Mouse (Mus musculus) thymus, postnatal 25 days (tissue): ENCODE data around the gene Slc24a3.

Experiments used
- DNase-seq: peaks from one replicate; pipeline ENCODE4 v3.0.0; 2022

Slc24a3 gene

GRCm38 (mm10) chr2:145656121-145656520 lies 488.6 kb downstream of the Slc24a3 start:
- DNase-seq = no peak

DNA sequence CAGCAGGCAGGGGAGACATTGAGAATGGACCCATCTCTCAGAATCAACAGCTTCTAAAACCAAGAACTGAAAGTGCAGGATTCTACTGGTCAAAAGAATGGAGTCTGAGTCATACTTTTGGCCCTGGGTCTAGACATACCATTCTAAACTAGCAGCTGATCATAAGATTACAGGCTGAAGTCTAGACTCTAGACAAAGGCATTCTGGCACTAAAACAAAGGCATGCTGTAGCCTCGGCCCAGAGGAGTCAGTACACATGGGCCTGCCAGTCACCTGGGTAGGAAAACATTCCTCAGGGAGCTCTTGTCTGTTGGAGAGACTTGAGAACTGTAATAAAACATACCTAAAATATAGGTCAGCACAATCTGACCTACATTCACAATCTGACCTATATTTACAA lies 489.2 kb downstream of the Slc24a3 start:
- no peak for DNase-seq

DNA sequence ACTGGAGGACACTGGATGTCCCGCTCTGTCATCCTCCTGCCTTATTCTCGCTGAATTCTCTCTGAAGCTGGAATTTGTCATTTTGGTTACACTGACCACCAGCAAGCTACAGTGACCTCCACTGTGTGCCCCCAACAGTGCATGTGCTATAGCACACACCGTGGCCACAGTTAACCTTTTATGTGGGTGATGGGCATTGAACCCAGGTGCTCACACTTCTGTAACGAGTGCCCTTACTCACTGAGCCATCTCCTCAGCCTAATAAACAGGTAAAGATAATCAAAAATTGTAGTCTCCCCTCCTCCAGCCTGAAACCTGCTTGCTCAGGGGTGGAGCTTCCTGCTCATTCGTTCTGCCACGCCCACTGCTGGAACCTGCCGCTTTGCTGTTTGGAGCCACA lies 493.7 kb downstream of the Slc24a3 start:
- no peak for DNase-seq

DNA sequence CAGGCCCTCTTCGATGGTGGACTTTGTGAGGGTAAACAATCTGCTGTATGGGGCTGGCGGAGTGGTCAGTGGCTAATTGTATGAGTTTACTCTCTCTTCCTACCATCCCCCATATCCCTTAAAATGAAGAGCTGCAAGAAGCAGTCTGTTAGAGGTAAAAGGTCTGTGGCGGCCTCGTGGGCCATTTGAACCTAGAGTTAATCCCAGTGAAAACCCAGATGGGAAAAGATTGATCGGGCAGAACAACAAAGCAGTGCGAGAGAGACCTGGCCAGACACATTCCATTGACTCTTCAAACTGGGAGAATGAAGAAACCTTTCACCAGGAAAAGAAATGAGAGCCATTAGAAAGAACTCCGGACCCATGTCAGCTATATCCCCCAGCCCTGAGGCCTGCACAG lies 496.3 kb downstream of the Slc24a3 start:
- DNase-seq = no peak

DNA sequence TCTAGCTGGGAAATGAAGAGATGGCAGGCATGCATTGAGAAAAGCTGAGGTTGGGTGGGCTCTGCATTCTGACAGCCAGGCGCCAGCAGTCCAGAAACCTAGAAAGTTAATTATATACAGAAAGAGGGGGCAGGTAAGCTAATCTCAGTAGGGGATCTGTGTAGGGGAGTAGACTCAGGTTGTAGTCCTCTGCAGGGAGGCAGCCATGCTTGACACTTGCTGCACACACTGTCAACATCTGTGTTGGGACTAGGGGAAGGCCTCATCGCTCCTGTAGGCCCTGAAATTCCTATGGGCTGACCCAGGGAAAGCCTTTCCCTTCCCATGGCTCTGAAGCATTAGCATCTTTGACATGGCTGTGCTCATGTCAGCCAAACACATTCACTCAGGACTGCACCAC lies 496.8 kb downstream of the Slc24a3 start:
- DNase-seq = no peak

DNA sequence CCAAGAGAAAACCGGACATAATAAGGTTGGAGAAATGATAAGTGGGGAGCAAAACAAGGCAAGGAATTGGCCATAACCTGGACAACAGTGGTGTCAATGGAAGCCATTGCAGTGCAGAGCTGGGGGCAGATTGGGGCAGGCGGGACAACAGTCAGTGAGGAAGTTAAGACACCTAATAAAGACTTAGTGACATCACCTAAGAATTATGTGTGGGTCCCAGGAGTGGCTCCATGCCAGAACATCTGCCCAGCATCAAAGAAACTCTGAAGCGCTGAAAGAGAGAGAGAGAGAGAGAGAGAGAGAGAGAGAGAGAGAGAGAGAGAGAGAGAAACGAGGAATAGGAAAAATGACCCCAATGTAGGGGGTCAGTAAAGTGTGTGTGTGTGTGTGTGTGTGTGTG lies 500.6 kb downstream of the Slc24a3 start:
- no peak for DNase-seq

GRCm38 (mm10) chr2:145670131-145670530 lies 502.6 kb downstream of the Slc24a3 start:
- DNase-seq = no peak

- DNase-seq = no peak
Measured at GRCm38 (mm10) chr2:145674496-145675141, 507.1 kb downstream of the Slc24a3 start.

DNA sequence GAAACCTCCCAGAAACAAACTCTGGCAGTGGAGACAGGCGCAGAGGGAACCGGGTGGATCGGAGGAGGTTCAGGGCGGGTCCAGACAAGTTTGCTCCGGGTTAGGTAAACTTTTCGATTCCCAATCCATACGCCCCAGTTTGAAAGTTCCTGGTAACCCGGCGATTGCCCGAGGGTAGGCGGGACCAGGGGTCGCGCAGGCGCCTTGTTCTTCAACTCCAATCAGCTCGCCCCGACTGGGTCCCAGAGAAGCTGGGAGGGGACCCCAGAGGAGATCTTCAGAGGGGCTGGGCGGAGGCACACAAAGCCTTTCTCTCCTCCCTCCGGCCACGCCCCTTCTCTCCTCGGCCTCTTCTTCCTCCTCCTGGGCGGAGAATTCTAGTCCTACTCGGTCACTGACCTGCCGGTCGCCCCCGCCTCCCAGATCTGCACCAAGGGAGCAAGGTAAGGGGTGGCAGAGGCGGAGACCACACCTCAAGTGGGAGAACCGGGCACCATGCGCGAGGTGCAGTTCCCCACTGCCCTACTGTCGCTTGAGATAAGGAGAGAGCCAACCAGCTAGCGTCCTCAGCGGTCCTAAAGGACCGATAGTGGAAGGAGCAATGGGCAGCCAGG lies 507.7 kb downstream of the Slc24a3 start, which contains the start of gene Rin2:
TSS of gene Rin2 (plus strand) at position 74 of the 614 bp plus-strand sequence.
- DNase-seq = peak; percentile 59

DNA sequence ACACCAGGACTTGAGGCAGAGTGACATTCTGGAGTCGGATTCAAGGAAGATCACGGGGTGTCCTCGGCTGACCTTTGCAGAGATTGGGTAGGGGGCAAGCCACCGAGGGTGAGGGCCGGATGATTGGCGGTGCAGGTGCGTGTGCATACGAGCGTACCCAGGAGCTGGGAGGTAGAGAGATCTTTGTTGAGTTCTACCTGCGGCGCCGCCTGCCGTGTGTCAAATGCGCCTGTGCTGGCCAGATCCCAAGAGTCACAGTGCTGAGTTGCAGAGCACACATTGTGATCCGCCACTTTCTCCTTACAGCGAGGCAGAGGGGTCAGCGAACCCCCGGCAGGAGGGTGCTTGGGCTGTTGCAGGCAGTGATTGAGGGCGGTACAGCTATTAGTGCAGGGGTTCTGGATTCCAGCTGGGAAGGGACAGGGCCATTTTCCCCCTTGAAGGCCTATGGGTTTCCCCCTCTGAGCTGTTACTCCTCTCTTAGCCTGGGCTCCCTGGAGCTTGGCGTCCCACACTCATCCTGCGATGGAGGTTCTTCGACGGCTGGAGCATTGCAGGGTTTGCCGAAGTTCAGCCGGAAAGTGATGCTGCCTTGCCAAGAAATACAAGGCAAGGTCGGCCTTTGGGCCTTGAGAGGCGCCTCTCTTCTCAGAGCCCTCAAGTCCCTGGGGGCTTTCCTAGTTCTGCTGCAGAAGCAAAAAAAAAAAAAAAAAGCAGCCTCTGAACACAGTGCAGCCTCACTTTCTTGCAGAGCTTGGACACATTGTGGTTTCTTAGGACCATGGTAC lies 508.4 kb downstream of the Slc24a3 start:
- no peak for DNase-seq

DNA sequence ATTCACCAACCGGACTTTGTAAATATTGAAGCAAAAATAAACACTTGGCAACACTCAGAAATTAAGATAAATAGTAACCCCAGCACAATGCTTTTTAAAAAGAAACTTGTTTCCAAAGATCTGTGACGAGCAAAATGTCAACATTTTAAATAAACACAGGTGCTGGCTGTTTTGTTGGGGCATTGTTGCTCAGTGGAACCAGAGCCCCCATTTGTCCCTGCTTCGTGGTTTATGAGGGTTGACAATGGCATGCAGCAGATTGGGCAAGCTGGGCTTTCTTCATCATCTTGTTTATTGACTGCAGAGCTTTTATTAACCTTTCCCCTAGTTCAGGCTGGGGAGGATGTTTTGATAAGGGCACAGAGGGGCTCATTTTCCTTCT lies 509.0 kb downstream of the Slc24a3 start:
- DNase-seq = no peak

- no peak for DNase-seq
Measured at GRCm38 (mm10) chr2:145676936-145677335, 509.4 kb downstream of the Slc24a3 start.

GRCm38 (mm10) chr2:145680141-145680540 lies 512.6 kb downstream of the Slc24a3 start:
- DNase-seq = no peak

DNA sequence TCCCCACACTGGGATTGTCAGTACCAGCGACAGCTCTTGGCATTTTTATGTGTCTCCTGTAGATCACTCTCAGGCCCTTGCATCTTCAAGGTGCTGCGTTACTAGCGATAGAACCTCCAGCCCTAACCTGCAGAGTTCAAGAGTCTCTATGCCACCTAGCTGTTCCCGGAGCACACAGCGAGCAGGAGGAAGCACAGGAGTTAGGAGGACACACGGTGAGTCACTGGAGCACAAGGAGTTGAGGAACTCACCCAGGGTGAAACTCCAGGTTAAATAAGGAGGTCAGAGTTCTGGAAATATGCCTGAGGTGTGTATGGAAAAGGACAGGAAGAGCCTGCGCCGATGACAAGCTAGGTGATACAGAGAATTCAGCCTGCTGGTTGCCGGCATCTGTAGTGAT lies 513.2 kb downstream of the Slc24a3 start:
- DNase-seq = no peak

DNA sequence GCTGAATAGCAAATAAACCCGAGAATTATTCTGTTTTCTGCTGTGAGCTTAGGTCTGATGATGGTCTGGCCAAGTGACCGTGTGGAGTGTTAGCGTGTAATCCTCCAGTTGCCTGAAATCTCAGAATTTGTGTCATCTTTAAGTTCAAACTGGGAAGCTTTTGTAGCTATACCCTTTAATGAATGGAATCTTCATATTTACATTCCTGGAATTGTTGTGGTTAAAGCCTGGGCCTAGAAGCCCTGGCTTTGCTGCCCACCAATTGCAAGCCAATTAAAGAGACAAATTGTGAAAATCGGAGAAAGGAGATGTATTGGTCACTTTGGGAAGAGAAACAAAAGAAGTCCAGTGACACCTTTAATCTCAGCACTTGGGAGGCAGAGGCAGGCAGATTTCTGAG lies 514.1 kb downstream of the Slc24a3 start:
- no peak for DNase-seq

- DNase-seq = no peak
Measured at GRCm38 (mm10) chr2:145682924-145683323, 515.4 kb downstream of the Slc24a3 start.

DNA sequence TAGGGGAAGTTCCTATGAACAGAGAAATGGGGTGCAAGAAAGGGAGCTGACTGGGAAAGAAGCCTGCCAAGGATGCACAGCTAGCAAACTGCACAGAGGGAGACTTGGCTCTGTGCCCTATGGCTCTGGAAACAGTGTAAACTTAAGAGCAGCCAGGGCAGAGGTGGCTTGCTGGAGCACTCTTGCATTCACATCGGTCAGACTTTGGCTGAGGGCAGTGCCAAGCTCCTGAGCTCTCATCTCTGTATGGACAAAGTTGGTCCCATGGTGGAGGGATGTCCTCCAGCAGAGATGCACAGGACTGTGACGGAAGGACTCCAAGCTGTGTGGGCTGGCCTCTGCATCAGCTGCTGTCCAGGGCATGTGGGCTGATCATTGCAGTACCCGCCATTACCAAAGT lies 516.0 kb downstream of the Slc24a3 start:
- no peak for DNase-seq

DNA sequence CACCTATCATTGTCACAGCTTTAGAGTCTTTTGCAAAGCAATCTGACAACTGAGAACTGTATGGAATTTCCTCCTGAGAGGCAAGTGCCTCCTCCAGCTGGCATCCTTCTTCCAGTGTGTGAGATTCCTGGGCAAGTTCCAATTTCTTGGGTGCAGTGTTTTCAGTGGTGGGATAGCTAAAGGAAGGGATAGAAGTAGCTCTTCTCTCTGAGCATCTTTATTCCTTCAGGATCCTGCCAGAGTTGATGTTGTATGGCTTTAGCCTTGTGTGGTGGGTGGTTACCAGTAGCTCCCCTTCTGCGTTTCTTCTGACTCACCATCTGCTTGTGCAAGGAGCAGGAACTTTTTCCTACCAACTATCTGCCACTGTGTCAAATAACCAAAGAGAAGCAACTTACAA lies 516.6 kb downstream of the Slc24a3 start:
- no peak for DNase-seq

- no peak for DNase-seq
Measured at GRCm38 (mm10) chr2:145684891-145685290, 517.3 kb downstream of the Slc24a3 start.

DNA sequence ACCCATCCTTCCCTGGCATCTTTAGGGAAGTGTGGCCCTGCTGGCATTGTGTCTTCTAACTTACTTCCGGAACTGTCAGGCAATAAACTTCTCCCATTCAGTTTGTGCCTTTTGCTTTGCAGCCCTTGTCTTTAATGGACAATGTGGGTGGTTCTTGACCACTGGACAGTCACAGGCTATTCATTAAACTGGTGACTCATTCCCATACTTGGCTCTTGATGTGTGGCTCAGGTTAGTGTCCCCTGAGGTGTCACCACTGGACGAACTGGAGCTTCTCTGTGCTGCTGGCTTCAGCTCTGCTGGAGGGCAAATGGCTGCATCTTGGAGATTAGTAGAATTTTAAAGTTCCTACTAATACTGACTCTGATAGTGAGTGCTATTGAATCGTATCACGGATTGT lies 518.5 kb downstream of the Slc24a3 start:
- DNase-seq = no peak

GRCm38 (mm10) chr2:145691367-145692009 lies 523.9 kb downstream of the Slc24a3 start:
- DNase-seq = no peak
